Mouse (Mus musculus): ENCODE measurements around the gene Klrg1. TPM values are rescaled to one million over a fixed set of nuclear protein-coding genes. Genes with fewer than 3 reads are reported as not detected.

The Klrg1 gene
- total and polyA plus RNA-seq, 2 experiments from 2014 or later: 0.52 to 1.3 TPM

DNA sequence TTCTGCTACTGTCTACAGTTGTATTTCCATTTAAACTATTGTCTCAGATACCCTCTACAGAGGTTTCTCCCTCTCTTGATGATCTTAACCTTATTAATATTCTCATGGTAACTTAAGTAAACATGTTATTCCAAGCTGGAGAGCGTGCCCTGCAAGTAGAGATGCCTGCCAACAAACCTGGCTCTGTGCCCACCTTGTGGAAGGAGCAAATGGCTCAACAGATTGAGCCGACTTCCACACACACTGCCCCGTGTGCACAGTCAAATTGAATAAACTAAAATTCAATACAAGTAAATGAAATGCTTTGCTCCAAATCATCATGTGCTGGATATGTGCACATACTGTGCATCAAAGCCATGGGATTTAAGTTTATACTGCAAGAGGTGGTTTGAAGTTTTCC, 14.1 kb downstream of the Klrg1 start:
- Histone ChIP-seq H3K4me3 (ENCODE audit: low read length) (no peak overlapping the region), H3K9me3 (ENCODE audit: low read length) (no peaks in the 10 kb centered on the region), H3K4me2 (ENCODE audit: low read depth, low read length) (no peak overlapping the region), H3K27me3 (ENCODE audit: insufficient read depth, low read length) (no peaks in the 10 kb centered on the region), H3K36me3 (ENCODE audit: insufficient read depth, low read length) (no peaks in the 10 kb centered on the region), H3K9ac (replicated peaks; ENCODE audit: low read length) (no peak overlapping the region), H3K4me1 (ENCODE audit: insufficient read depth, low read length) (no peaks in the 10 kb centered on the region), H3K27ac (no peak overlapping the region)
- 24% methylated on average over 3 of the region's 3 CpGs for WGBS
- DNase-seq (ENCODE audit: low spot score) (peak; percentile 87), ATAC-seq (peak; percentile 59)
- TF ChIP-seq CTCF (IDR thresholded peaks at IDR 0.05; ENCODE audit: low read depth): no peak

GRCm38 (mm10) chr6:122262543-122262942, 20.1 kb downstream of the Klrg1 start:
- ATAC-seq: no peak
- H3K9me3 ChIP-seq (ENCODE audit: low read length): no peaks in the 10 kb centered on the region
- no peaks in the 10 kb centered on the region for H3K27me3 ChIP-seq (ENCODE audit: insufficient read depth, low read length)

GRCm38 (mm10) chr6:122252146-122252545, 30.5 kb downstream of the Klrg1 start:
- no peaks in the 10 kb centered on the region for H3K9me3 ChIP-seq (ENCODE audit: low read length)
- ATAC-seq (no peak), DNase-seq (ENCODE audit: low spot score) (peak; percentile 73)
- H3K27ac ChIP-seq: no peak overlapping the region
- H3K9ac ChIP-seq (replicated peaks; ENCODE audit: low read length): no peak overlapping the region
- H3K4me3 ChIP-seq (ENCODE audit: low read length): no peak overlapping the region
- WGBS: 11% methylated on average over 1 of the region's 1 CpGs
- H3K4me2 ChIP-seq (ENCODE audit: low read depth, low read length): no peak overlapping the region
- H3K4me1 ChIP-seq (ENCODE audit: insufficient read depth, low read length): no peaks in the 10 kb centered on the region
- no peaks in the 10 kb centered on the region for H3K27me3 ChIP-seq (ENCODE audit: insufficient read depth, low read length)
- peak; percentile 43 for TF ChIP-seq CTCF (IDR thresholded peaks at IDR 0.05; ENCODE audit: low read depth)
- no peaks in the 10 kb centered on the region for H3K36me3 ChIP-seq (ENCODE audit: insufficient read depth, low read length)

More at GRCm38 (mm10) chr6:122262543-122262942, 20.1 kb downstream of the Klrg1 start:
- no peaks in the 10 kb centered on the region for H3K4me1 ChIP-seq (ENCODE audit: insufficient read depth, low read length)
- H3K36me3 ChIP-seq (ENCODE audit: insufficient read depth, low read length): no peaks in the 10 kb centered on the region
- H3K9ac ChIP-seq (replicated peaks; ENCODE audit: low read length): no peak overlapping the region
- no peak for TF ChIP-seq CTCF (IDR thresholded peaks at IDR 0.05; ENCODE audit: low read depth)
- no peak for DNase-seq (ENCODE audit: low spot score)
- H3K4me2 ChIP-seq (ENCODE audit: low read depth, low read length): no peak overlapping the region
- no peak overlapping the region for H3K27ac ChIP-seq
- H3K4me3 ChIP-seq (ENCODE audit: low read length): no peak overlapping the region
- WGBS: 85% methylated on average over 8 of the region's 8 CpGs

DNA sequence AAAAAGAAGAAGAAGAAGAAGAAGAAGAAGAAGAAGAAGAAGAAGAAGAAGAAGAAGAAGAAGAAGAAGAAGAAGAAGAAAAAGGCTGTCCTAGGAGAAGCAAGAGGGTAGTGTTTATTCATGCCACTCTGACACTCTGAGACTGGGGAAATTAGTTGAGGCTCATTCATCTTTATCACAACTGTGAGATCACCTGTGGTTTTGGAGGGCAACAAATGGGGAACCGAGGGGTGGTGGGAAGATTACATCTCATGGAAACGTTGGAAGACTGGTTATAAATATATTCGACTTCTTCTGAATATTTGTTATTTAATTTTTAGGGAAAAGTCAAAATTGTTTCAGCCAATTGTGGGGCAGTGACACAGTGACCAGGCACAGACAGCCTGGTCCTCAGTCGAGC, 32.6 kb downstream of the Klrg1 start:
- DNase-seq (ENCODE audit: low spot score): no peak
- H3K9me3 ChIP-seq (ENCODE audit: low read length): no peaks in the 10 kb centered on the region
- H3K9ac ChIP-seq (replicated peaks; ENCODE audit: low read length): no peak overlapping the region
- no peaks in the 10 kb centered on the region for H3K4me1 ChIP-seq (ENCODE audit: insufficient read depth, low read length)
- no peak overlapping the region for H3K4me2 ChIP-seq (ENCODE audit: low read depth, low read length)
- ATAC-seq: no peak
- 75% methylated on average over 4 of the region's 4 CpGs for WGBS
- H3K4me3 ChIP-seq (ENCODE audit: low read length): no peak overlapping the region
- no peaks in the 10 kb centered on the region for H3K27me3 ChIP-seq (ENCODE audit: insufficient read depth, low read length)
- no peak overlapping the region for H3K27ac ChIP-seq
- H3K36me3 ChIP-seq (ENCODE audit: insufficient read depth, low read length): no peaks in the 10 kb centered on the region
- no peak for TF ChIP-seq CTCF (IDR thresholded peaks at IDR 0.05; ENCODE audit: low read depth)

Other genes starting within 250 kb of the Klrg1 start
- 48.5 and 48.8 TPM in 2 replicates for gene M6pr, start 25.8 kb upstream of the Klrg1 start, total RNA-seq (2014; rRNA removed)
- 46.7 and 48.5 TPM in 2 replicates for gene M6pr, start 25.8 kb upstream of the Klrg1 start, polyA plus RNA-seq (2015; fragmentation: Nextera tagmentation; extraction: Ambion mirVana)
- gene Phc1, start 57.7 kb upstream of the Klrg1 start, total RNA-seq (2014; rRNA removed): 64.0 and 73.6 TPM in 2 replicates
- gene Phc1, start 57.7 kb upstream of the Klrg1 start, polyA plus RNA-seq (2015; fragmentation: Nextera tagmentation; extraction: Ambion mirVana): 20.5 and 21.1 TPM in 2 replicates
- gene Rimklb, start 215.9 kb upstream of the Klrg1 start, total RNA-seq (2014; rRNA removed): 96.6 and 113 TPM in 2 replicates
- gene Rimklb, start 215.9 kb upstream of the Klrg1 start, polyA plus RNA-seq (2015; fragmentation: Nextera tagmentation; extraction: Ambion mirVana): 97.1 and 97.2 TPM in 2 replicates
- 2.7 and 13.2 TPM in 2 replicates for gene Mfap5, start 223.0 kb upstream of the Klrg1 start, total RNA-seq (2014; rRNA removed)
- gene Mfap5, start 223.0 kb upstream of the Klrg1 start, polyA plus RNA-seq (2015; fragmentation: Nextera tagmentation; extraction: Ambion mirVana): 5.0 and 5.6 TPM in 2 replicates